Mouse (Mus musculus) MEL (cell line): ENCODE results near the gene Gpx6. TPM values are rescaled to one million over a fixed set of nuclear protein-coding genes. Genes with fewer than 3 reads are reported as not detected.

ENCODE experiments used
- DNase-seq: peaks from one replicate; pipeline ENCODE4 v3.0.0; 2011; ENCODE audit warnings: low read depth, low spot score
- H3K27ac ChIP-seq: 2 replicates; pipeline ENCODE4 v1.5.1; 2012; ENCODE audit warnings: low read depth, mild to moderate bottlenecking, control low read depth, low read length, moderate library complexity; ENCODE audit not compliant: control insufficient read depth
- H3K27me3 ChIP-seq, 2 experiments: fragments of 150-350 bp in 1 of 2; sonication (generic) in 1 of 2; 2 replicates each; pipeline ENCODE4 v1.6.1; 2012; ENCODE audit warnings: low read length in 2 of 2, mild to moderate bottlenecking in 2 of 2, improper control_type of control experiment in 1 of 2, moderate library complexity in 1 of 2; ENCODE audit not compliant: insufficient read depth in 2 of 2, control insufficient read depth in 1 of 2
- H3K36me3 ChIP-seq, 2 experiments: 2 replicates each; pipeline ENCODE4 v1.6.1; 2012 to 2014; ENCODE audit warnings: low read length in 2 of 2, improper control_type of control experiment in 1 of 2, inconsistent platforms in 1 of 2, mild to moderate bottlenecking in 1 of 2; ENCODE audit not compliant: insufficient read depth in 2 of 2, control insufficient read depth in 1 of 2
- H3K4me1 ChIP-seq, 2 experiments: fragments of 150-350 bp in 1 of 2; sonication (generic) in 1 of 2; 2 replicates each; pipeline ENCODE4 v1.6.1; 2012; ENCODE audit warnings: low read length in 2 of 2, improper control_type of control experiment in 1 of 2, mild to moderate bottlenecking in 1 of 2; ENCODE audit not compliant: insufficient read depth in 2 of 2, control insufficient read depth in 1 of 2
- H3K4me3 ChIP-seq, 2 experiments: fragments of 150-350 bp in 1 of 2; sonication (generic) in 1 of 2; 2 replicates each; pipeline ENCODE4 v1.5.1; 2012; ENCODE audit warnings: low read depth in 2 of 2, low read length in 2 of 2, mild to moderate bottlenecking in 2 of 2, moderate library complexity in 2 of 2, control low read depth in 1 of 2, improper control_type of control experiment in 1 of 2; ENCODE audit not compliant: control insufficient read depth in 1 of 2, insufficient read depth in 1 of 2
- H3K79me2 ChIP-seq: 2 replicates; pipeline ENCODE4 v1.6.1; 2012; ENCODE audit warnings: mild to moderate bottlenecking, low read length, moderate library complexity; ENCODE audit not compliant: control insufficient read depth, poor library complexity, insufficient read depth
- H3K9ac ChIP-seq: 2 replicates; pipeline ENCODE4 v1.6.1; 2012; ENCODE audit warnings: low read depth, mild to moderate bottlenecking, control low read depth, low read length, moderate library complexity; ENCODE audit not compliant: control insufficient read depth, poor library complexity, severe bottlenecking
- H3K9me3 ChIP-seq: fragments of 150-350 bp; sonication (generic); replicated peaks from 2 replicates; pipeline ENCODE4 v1.6.1; 2012; ENCODE audit warnings: mild to moderate bottlenecking, low read length, improper control_type of control experiment, moderate library complexity; ENCODE audit not compliant: insufficient read depth
- CHD1 ChIP-seq: IDR thresholded peaks from 2 replicates; pipeline ENCODE4 v1.6.1; 2012; ENCODE audit warnings: low read depth, mild to moderate bottlenecking, inconsistent platforms, low read length, improper control_type of control experiment
- EP300 ChIP-seq, 2 experiments: IDR thresholded peaks; 2 replicates each; pipeline ENCODE4 v1.6.1; 2011; ENCODE audit warnings: improper control_type of control experiment in 2 of 2, low read length in 2 of 2, low read depth in 1 of 2, mild to moderate bottlenecking in 1 of 2
- GABPA ChIP-seq: IDR thresholded peaks from 2 replicates; pipeline ENCODE4 v1.6.1; 2012; ENCODE audit warnings: low read depth, mild to moderate bottlenecking, inconsistent platforms, low read length, improper control_type of control experiment, moderate library complexity
- JUND ChIP-seq: IDR thresholded peaks from 2 replicates; pipeline ENCODE4 v1.6.1; 2011; ENCODE audit warnings: low read depth, mild to moderate bottlenecking, improper control_type of control experiment, low read length
- KAT2A ChIP-seq: conservative IDR thresholded peaks from 2 replicates; pipeline ENCODE4 v1.6.1; 2012; ENCODE audit warnings: low read depth, low read length, improper control_type of control experiment, inconsistent platforms
- MAFK ChIP-seq: IDR thresholded peaks from 2 replicates; pipeline ENCODE4 v1.6.1; 2011; ENCODE audit warnings: low read depth, mild to moderate bottlenecking, low read length, improper control_type of control experiment, borderline replicate concordance
- MAX ChIP-seq: IDR thresholded peaks from 2 replicates; pipeline ENCODE4 v1.6.1; 2011; ENCODE audit warnings: low read length, improper control_type of control experiment
- MEF2A ChIP-seq: IDR thresholded peaks from 2 replicates; pipeline ENCODE4 v1.6.1; 2014; ENCODE audit warnings: low read depth, mild to moderate bottlenecking, inconsistent platforms, low read length, improper control_type of control experiment; ENCODE audit not compliant: poor library complexity, insufficient replicate concordance, severe bottlenecking; ENCODE audit errors: extremely low read depth
- MYC ChIP-seq: IDR thresholded peaks from 2 replicates; pipeline ENCODE4 v1.6.1; 2011; ENCODE audit warnings: low read depth, mild to moderate bottlenecking, low read length, improper control_type of control experiment, moderate library complexity
- NELFE ChIP-seq: IDR thresholded peaks from 2 replicates; pipeline ENCODE4 v1.6.1; 2011; ENCODE audit warnings: low read depth, low read length, improper control_type of control experiment
- NRF1 ChIP-seq: IDR thresholded peaks from 2 replicates; pipeline ENCODE4 v1.6.1; 2014; ENCODE audit warnings: low read depth, mild to moderate bottlenecking, inconsistent platforms, low read length, improper control_type of control experiment, moderate library complexity; ENCODE audit not compliant: poor library complexity, insufficient read depth, severe bottlenecking
- POLR2A ChIP-seq, 2 experiments: IDR thresholded peaks; 2 replicates each; pipeline ENCODE4 v1.6.1; 2011 to 2012; ENCODE audit warnings: low read length in 2 of 2, mild to moderate bottlenecking in 2 of 2, control low read depth in 1 of 2, improper control_type of control experiment in 1 of 2, low read depth in 1 of 2, moderate library complexity in 1 of 2; ENCODE audit not compliant: control insufficient read depth in 1 of 2, insufficient read depth in 1 of 2, poor library complexity in 1 of 2
- SIN3A ChIP-seq: IDR thresholded peaks from 2 replicates; pipeline ENCODE4 v1.6.1; 2012; ENCODE audit warnings: low read length, improper control_type of control experiment, inconsistent platforms
- TAL1 ChIP-seq: IDR thresholded peaks from 2 replicates; pipeline ENCODE4 v1.6.1; 2012; ENCODE audit warnings: mild to moderate bottlenecking, inconsistent platforms, low read length, moderate library complexity, mixed read lengths
- TBP ChIP-seq: IDR thresholded peaks from 2 replicates; pipeline ENCODE4 v1.8.0; 2011; ENCODE audit warnings: low read depth, low read length, improper control_type of control experiment
- UBTF ChIP-seq: IDR thresholded peaks from 2 replicates; pipeline ENCODE4 v1.6.1; 2012; ENCODE audit warnings: low read depth, mild to moderate bottlenecking, inconsistent platforms, low read length, improper control_type of control experiment, moderate library complexity, borderline replicate concordance; ENCODE audit not compliant: insufficient read depth
- USF1 ChIP-seq: IDR thresholded peaks from 2 replicates; pipeline ENCODE4 v1.6.1; 2014; ENCODE audit warnings: low read depth, mild to moderate bottlenecking, inconsistent platforms, low read length, improper control_type of control experiment, moderate library complexity
- USF2 ChIP-seq, 2 experiments: IDR thresholded peaks; 2 replicates each; pipeline ENCODE4 v1.6.1; 2011 to 2012; ENCODE audit warnings: improper control_type of control experiment in 2 of 2, low read length in 2 of 2, borderline replicate concordance in 1 of 2, inconsistent platforms in 1 of 2, low read depth in 1 of 2, mild to moderate bottlenecking in 1 of 2; ENCODE audit not compliant: insufficient read depth in 1 of 2
- ZC3H11A ChIP-seq: IDR thresholded peaks from 2 replicates; pipeline ENCODE4 v1.6.1; 2012; ENCODE audit warnings: low read depth, mild to moderate bottlenecking, inconsistent platforms, low read length, improper control_type of control experiment
- ZKSCAN1 ChIP-seq: IDR thresholded peaks from 2 replicates; pipeline ENCODE4 v1.6.1; 2012; ENCODE audit warnings: low read depth, mild to moderate bottlenecking, inconsistent platforms, low read length, improper control_type of control experiment, moderate library complexity
- ZMIZ1 ChIP-seq: IDR thresholded peaks from 2 replicates; pipeline ENCODE4 v1.6.1; 2012; ENCODE audit warnings: low read depth, mild to moderate bottlenecking, inconsistent platforms, low read length, improper control_type of control experiment, moderate library complexity
- polyA plus RNA-seq, 2 experiments: library from polyadenylated mRNA; stranded (reverse) in 1 of 2; unstranded in 1 of 2; fragments of >175 nt in 1 of 2; fragments of >200 nt in 1 of 2; gene quantifications; 2 replicates each; pipeline versions ENCODE4 v1.2.1 to v1.2.4; 2012; ENCODE audit warnings: low replicate concordance in 2 of 2, low read depth in 1 of 2; ENCODE audit not compliant: insufficient read length in 2 of 2, insufficient read depth in 1 of 2, missing spikeins in 1 of 2
- total RNA-seq: library from RNA; depleted of rRNA; stranded (reverse); fragments of 300-350 nt; gene quantifications from 2 replicates; pipeline ENCODE4 v1.2.3, GENCODE M21; 2012

Gene Gpx6
- total and polyA plus RNA-seq, 3 experiments, result not detected

GRCm38 (mm10) chr13:21312854-21313253, 929 bp downstream of the Gpx6 start:
- no peaks in the 10 kb centered on the region for H3K79me2 ChIP-seq
- H3K9me3 ChIP-seq, result no peaks in the 10 kb centered on the region
- no peaks in the 10 kb centered on the region; a peak in 1 of 4 replicates for H3K27me3 ChIP-seq
- no peak overlapping the region for H3K9ac ChIP-seq
- H3K4me3 ChIP-seq, result no peak overlapping the region
- H3K27ac ChIP-seq, result no peak overlapping the region
- no peak for DNase-seq
- TF ChIP-seq USF1 (no peak), TBP (no peak), USF2 (IDR thresholded peaks at IDR 0.05; ENCODE audit: borderline replicate concordance in 1 of 2, insufficient read depth in 1 of 2, low read depth in 1 of 2, low read length in 2 of 2) (no peak), GABPA (no peak), ZKSCAN1 (no peak), ZC3H11A (no peak), MAX (no peak), MYC (no peak), SIN3A (no peak), MAFK (no peak), POLR2A (IDR thresholded peaks at IDR 0.05; ENCODE audit: control insufficient read depth in 1 of 2, insufficient read depth in 1 of 2, low read depth in 1 of 2, low read length in 2 of 2, poor library complexity in 1 of 2) (no peak), EP300 (IDR thresholded peaks at IDR 0.05; ENCODE audit: low read depth in 1 of 2, low read length in 2 of 2) (no peak)
- H3K36me3 ChIP-seq, result peaks cover 0 to 2% of the 10 kb centered on the region in 2 experiments; a peak in 1 of 4 replicates
- no peaks in the 10 kb centered on the region for H3K4me1 ChIP-seq

GRCm38 (mm10) chr13:21313903-21314302, 2.0 kb downstream of the Gpx6 start:
- no peak for DNase-seq
- peaks cover 0 to 2% of the 10 kb centered on the region in 2 experiments; a peak in 1 of 4 replicates for H3K36me3 ChIP-seq
- no peaks in the 10 kb centered on the region for H3K9me3 ChIP-seq
- no peaks in the 10 kb centered on the region for H3K79me2 ChIP-seq
- no peak overlapping the region for H3K4me3 ChIP-seq
- H3K9ac ChIP-seq, result no peak overlapping the region
- H3K4me1 ChIP-seq, result no peaks in the 10 kb centered on the region
- H3K27ac ChIP-seq, result no peak overlapping the region
- TF ChIP-seq MEF2A (no peak), JUND (no peak), TAL1 (no peak), NRF1 (no peak), UBTF (no peak), CHD1 (no peak), KAT2A (no peak), ZMIZ1 (no peak), NELFE (no peak), USF1 (no peak)
- TF ChIP-seq, all 39 proteins: peak for 0
- no peaks in the 10 kb centered on the region; a peak in 1 of 4 replicates for H3K27me3 ChIP-seq
